Mouse (Mus musculus): ENCODE measurements around the gene Cadm2.

Gene Cadm2

DNA sequence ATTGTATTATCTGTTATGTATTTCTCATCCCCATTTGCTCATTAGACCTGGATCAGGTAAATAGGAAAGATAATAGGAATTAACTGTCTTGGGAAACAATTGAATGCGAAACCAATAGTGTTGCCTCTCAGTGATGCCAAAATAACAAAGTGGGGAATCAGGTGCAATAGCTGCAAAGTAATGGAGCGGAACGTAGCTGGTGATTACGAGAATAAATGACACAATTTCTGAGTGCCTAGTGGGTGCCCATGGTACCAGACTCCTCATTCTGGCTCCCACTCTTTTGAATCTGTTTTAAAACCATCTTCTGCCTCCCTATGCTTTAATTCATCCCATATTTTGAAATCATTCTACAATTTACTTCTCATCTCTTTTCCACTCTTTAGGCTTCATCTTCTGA, 851.2 kb downstream of the Cadm2 start:
- DNase-seq (ENCODE audit: extremely low read depth, insufficient read length, low spot score): no peak

DNA sequence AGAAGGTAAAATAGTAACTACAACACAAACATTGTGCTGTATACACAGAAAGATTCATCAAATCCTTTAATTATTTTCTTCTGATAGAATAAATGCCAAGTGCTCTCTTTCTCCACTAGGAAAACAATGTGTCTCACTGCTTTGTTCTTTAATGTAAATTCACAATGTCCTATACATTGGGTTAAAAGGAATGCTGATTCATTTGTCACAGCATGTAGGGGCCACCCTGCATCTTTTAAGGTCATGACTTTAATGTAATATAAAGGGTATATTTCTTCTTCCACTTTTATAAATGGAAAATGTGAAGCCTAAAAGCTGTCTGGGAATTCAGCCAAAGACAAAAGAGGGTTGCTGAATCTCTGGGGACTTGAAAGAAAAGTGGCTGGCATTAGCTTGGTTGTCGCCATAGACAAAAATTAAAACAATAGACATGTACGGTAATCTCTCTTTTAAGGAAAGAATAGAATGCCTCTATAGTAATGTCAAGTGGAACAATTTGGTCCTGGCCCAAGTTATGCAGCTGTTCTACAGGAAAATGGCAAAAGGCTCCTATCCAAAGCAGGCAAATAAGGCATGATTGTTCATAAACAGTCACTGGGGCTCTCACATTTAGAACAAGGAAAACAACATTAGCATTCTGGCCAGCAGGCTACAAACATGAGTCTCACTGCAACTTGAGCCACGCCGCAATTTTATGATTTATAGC, 851.9 kb downstream of the Cadm2 start:
- DNase-seq (ENCODE audit: extremely low read depth, insufficient read length, low spot score): no peak

- no peak for DNase-seq (ENCODE audit: extremely low read depth, insufficient read length, low spot score)
Measured at GRCm38 (mm10) chr16:66761546-66762473, 858.9 kb downstream of the Cadm2 start.

GRCm38 (mm10) chr16:66748533-66748932, 872.2 kb downstream of the Cadm2 start:
- DNase-seq (ENCODE audit: extremely low read depth, insufficient read length, low spot score): no peak

DNA sequence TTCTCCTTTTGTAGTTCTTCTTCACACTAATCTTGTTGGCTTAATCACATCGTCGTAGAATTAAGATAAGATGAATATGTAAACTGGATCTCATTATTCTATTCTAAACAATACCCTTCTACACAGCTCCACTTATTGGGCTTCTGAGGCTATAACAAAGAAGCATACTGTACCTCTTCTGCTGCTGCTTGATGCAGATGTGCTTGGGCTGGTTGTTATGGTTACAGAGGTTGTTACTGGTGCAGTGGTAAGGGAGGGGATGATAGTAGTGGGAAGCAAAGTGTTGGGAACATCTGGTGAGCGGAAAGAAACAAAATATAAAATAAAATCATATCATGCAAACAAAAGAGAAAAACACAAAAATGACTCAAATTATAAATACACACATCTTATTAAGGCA, 889.5 kb downstream of the Cadm2 start:
- DNase-seq (ENCODE audit: extremely low read depth, insufficient read length, low spot score): no peak

- DNase-seq (ENCODE audit: extremely low read depth, insufficient read length, low spot score): no peak
Measured at GRCm38 (mm10) chr16:66706476-66706875, 914.2 kb downstream of the Cadm2 start.

GRCm38 (mm10) chr16:66694783-66695182, 925.9 kb downstream of the Cadm2 start:
- no peak for DNase-seq (ENCODE audit: extremely low read depth, insufficient read length, low spot score)

GRCm38 (mm10) chr16:66677241-66677640, 943.5 kb downstream of the Cadm2 start:
- DNase-seq (ENCODE audit: extremely low read depth, insufficient read length, low spot score): no peak

GRCm38 (mm10) chr16:66651013-66651362, 969.7 kb downstream of the Cadm2 start:
- no peak for DNase-seq (ENCODE audit: extremely low read depth, insufficient read length, low spot score)

GRCm38 (mm10) chr16:66650348-66651012, 970.2 kb downstream of the Cadm2 start:
- no peak for DNase-seq (ENCODE audit: extremely low read depth, insufficient read length, low spot score)

DNA sequence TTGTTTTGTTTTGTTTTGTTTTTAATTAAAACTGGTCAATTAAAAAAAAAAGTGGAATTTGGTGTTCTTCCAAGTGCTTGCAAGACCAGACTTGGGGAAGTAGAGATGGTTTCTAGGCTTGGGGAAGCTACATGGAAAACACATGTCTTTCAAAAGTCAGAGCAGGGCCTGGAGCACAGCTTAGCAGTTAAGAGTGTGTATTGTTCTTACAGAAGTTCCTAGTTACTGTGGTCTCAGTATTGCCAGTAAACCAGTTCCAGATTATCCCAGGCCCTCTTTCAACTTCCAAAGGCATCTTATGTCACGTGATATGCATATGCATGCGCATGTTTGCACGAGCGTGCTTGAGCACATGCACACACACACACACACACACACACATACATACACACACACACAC, 972.9 kb downstream of the Cadm2 start:
- DNase-seq (ENCODE audit: extremely low read depth, insufficient read length, low spot score): no peak

DNA sequence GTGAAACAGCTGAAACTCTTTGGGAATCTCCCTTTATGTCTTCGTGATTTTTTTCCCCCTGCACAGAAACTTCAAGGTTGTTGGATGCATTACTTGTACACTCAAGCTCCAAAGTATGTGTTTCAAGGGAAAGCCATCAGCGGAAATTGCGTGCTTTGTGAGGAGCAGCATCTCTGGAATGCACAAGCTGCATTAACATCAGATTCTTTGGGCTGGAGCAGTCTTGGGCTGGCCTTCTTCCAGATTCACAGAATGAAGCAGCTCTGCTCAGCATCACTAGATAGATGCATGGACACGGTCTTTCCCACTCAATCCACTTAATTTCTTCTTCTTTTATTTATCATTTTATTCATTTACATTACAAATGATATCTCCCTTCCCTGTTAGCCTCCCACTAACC, 977.1 kb downstream of the Cadm2 start:
- DNase-seq (ENCODE audit: extremely low read depth, insufficient read length, low spot score): no peak

DNA sequence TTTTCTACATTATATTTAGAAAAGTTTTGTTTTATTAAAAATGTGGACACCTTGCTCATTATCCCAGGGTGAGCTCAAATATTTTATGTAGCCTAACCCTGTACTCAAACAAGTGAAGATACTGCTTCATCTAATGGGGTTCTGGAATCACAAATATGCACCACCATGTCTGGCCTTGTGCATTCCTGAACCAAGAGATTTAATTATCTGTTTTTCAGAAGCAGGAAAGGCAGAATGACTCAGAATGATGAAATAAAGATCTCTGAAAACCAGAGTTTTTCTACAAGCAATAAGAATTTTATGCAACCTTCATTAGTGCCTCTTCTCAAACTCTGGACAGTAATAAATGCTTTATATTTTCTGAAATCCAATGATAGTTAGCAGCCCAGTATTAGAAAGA, 993.2 kb downstream of the Cadm2 start:
- no peak for DNase-seq (ENCODE audit: extremely low read depth, insufficient read length, low spot score)

DNA sequence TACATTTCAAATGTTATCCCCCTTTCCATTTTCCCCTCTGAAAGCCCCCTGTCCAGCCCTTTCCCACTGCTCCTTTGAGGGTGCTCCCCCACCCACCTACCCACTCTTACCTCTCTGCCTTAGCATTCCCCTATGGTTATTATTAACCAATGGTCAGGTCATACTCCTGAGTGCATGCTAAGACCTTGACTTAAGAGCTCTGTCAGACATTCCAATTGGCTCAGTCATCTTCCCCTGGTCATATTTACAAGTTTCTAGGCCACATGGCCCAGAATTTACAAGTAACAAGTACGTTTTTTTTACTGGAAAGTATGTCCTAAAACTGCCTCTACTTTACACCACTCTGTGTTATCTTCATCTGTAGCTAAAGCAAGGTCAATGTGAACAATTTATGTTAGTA, 998.3 kb downstream of the Cadm2 start:
- DNase-seq (ENCODE audit: extremely low read depth, insufficient read length, low spot score): no peak

- DNase-seq (ENCODE audit: extremely low read depth, insufficient read length, low spot score): no peak
Measured at GRCm38 (mm10) chr16:66612624-66613023, 1008.1 kb downstream of the Cadm2 start.
